8 mouse cellular contexts compared by ENCODE assay signal in the genomic region with DNA sequence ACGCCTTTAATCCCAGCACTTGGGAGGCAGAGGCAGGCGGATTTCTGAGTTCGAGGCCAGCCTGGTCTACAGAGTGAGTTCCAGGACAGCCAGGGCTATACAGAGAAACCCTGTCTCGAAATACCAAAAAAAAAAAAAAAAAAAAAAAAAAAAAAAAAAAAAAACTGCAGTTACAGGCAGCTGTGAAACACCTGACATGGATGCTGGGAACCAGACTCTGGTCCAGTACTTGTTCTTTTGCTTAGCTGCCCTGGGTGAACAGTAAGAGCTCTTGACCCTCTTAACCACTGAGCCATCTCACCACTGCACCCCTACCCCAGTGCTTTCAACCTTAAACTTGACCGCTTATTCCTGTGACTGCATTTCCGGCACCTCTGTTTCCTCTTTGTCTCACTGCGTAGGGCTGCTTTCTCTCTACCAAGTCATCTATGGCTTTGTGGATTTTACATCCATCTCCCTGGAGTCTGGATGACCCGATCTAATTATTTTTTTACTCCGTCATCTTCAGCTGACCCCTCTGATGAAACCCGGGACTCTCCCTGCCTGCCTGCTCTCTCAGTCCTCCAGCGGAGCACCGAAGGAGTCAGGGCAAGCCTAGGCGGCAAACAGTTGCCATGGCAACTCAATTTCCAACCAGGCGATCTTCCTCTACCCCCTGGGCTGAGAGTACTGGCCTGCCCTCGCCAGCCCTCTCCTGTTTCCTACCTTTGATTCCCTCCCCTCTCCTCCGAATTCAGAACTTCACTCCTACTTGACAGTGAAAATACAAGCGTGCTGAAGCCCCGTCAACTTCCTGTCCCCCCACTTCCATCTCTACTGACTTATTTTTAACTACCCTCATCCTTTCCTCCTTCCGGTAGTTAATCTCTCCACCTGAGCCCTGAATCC. TPM values are rescaled to one million over a fixed set of nuclear protein-coding genes. Genes with fewer than 3 reads are reported as not detected.
DNase-seq lines count a peak whose midpoint lies in the region; ATAC-seq and TF ChIP-seq lines count a peak whose summit lies in the region.

No protein-coding gene starts in this region.

- peak overlapping the region; percentile 53 for H3K4me2 ChIP-seq in hindbrain, embryonic 13.5 days
- peak overlapping the region; percentile 49 for H3K4me2 ChIP-seq in liver, embryonic 14.5 days (ENCODE audit: low read depth)

- H3K9ac ChIP-seq in hindbrain, embryonic 13.5 days, result peak overlapping the region; percentile 56
- no peak overlapping the region for H3K9ac ChIP-seq in liver, embryonic 14.5 days (replicated peaks)

- peaks cover 24% of the 10 kb centered on the region for H3K4me1 ChIP-seq in heart, embryonic 10.5 days
- H3K4me1 ChIP-seq in E14TG2a.4 (replicated peaks; ENCODE audit: low read depth, low read length), result peaks cover 28% of the 10 kb centered on the region
- H3K4me1 ChIP-seq in hindbrain, embryonic 13.5 days (replicated peaks), result peaks cover 33% of the 10 kb centered on the region
- H3K4me1 ChIP-seq in liver, embryonic 14.5 days (replicated peaks; ENCODE audit: control insufficient read depth in 2 of 2, insufficient read depth in 2 of 2, low read length in 1 of 2), result peaks cover 0 to 3% of the 10 kb centered on the region in 2 experiments; a peak in 2 of 4 replicates

- intact Hi-C loops in heart, postnatal 36 days (cut with DNase I), result no loop called here

- no peaks in the 10 kb centered on the region for H3K36me3 ChIP-seq in heart, embryonic 10.5 days
- H3K36me3 ChIP-seq in E14TG2a.4 (ENCODE audit: insufficient read depth, low read length), result no peaks in the 10 kb centered on the region
- no peaks in the 10 kb centered on the region for H3K36me3 ChIP-seq in hindbrain, embryonic 13.5 days
- H3K36me3 ChIP-seq in liver, embryonic 14.5 days (replicated peaks; ENCODE audit: control insufficient read depth, insufficient read depth, low read depth), result no peaks in the 10 kb centered on the region

- H3K27ac ChIP-seq in heart, embryonic 10.5 days, result peak overlapping the region; percentile 59; the same call in 1 of the 2 replicates
- H3K27ac ChIP-seq in hindbrain, embryonic 13.5 days, result peak overlapping the region; percentile 63
- H3K27ac ChIP-seq in liver, embryonic 14.5 days, result no peak overlapping the region

- peak; percentile 64 for ATAC-seq in hindbrain, embryonic 13.5 days (ENCODE audit: low FRiP score)
- no peak for ATAC-seq in liver, embryonic 14.5 days (ENCODE audit: insufficient read depth)
- ATAC-seq in neutrophil, adult 5-6 weeks (ENCODE audit: extremely low read depth, insufficient number of reproducible peaks, low FRiP score, poor library complexity, severe bottlenecking), result peak; percentile 58

- H3K27me3 ChIP-seq in heart, embryonic 10.5 days (ENCODE audit: insufficient read depth, poor library complexity, severe bottlenecking), result peaks cover 19% of the 10 kb centered on the region; the same call in 1 of the 2 replicates
- H3K27me3 ChIP-seq in E14TG2a.4 (ENCODE audit: insufficient read depth, low read length), result peaks cover 12% of the 10 kb centered on the region
- peaks cover 10% of the 10 kb centered on the region for H3K27me3 ChIP-seq in hindbrain, embryonic 13.5 days
- peaks cover 18% of the 10 kb centered on the region for H3K27me3 ChIP-seq in liver, embryonic 14.5 days (ENCODE audit: control insufficient read depth, insufficient read depth, low read length)

- DNase-seq in heart, embryonic 10.5 days (ENCODE audit: low spot score), result no peak
- no peak for DNase-seq in heart, postnatal 36 days
- peak; percentile 79 for DNase-seq in embryo, embryonic 11 days
- no peak for DNase-seq in liver, embryonic 14.5 days (ENCODE audit: low read depth in 3 of 3, low spot score in 3 of 3)
- DNase-seq in frontal cortex, postnatal 10 days (ENCODE audit: low spot score in 2 of 2), result no peak

- H3K4me3 ChIP-seq in heart, embryonic 10.5 days, result peak overlapping the region; percentile 50
- peak overlapping the region; percentile 7; the same call in 1 of the 2 replicates for H3K4me3 ChIP-seq in E14TG2a.4 (replicated peaks; ENCODE audit: low read length)
- H3K4me3 ChIP-seq in hindbrain, embryonic 13.5 days, result peak overlapping the region; percentile 27
- peak overlapping the region; percentile 16 to 21; a peak in 2 of 4 replicates for H3K4me3 ChIP-seq in liver, embryonic 14.5 days (ENCODE audit: insufficient read depth in 1 of 2, low read depth in 2 of 2, low read length in 2 of 2)

- TF ChIP-seq EP300 in liver, embryonic 14.5 days (IDR thresholded peaks at IDR 0.05; ENCODE audit: low read depth), result no peak

- TF ChIP-seq CTCF in E14TG2a.4 (conservative IDR thresholded peaks at IDR 0.05; ENCODE audit: low read length), result no peak
- TF ChIP-seq CTCF in liver, embryonic 14.5 days (IDR thresholded peaks at IDR 0.05; ENCODE audit: low read depth), result no peak

- WGBS in heart, embryonic 10.5 days, result 23% methylated on average over 19 of the region's 19 CpGs
- 16% methylated on average over 18 of the region's 19 CpGs for WGBS in hindbrain, embryonic 13.5 days
- WGBS in liver, embryonic 14.5 days (ENCODE audit: insufficient replicate concordance), result 16% methylated on average over 18 of the region's 19 CpGs

- no peaks in the 10 kb centered on the region for H3K9me3 ChIP-seq in heart, embryonic 10.5 days
- H3K9me3 ChIP-seq in E14TG2a.4 (ENCODE audit: low read length), result no peaks in the 10 kb centered on the region
- H3K9me3 ChIP-seq in hindbrain, embryonic 13.5 days, result no peaks in the 10 kb centered on the region
- no peaks in the 10 kb centered on the region for H3K9me3 ChIP-seq in liver, embryonic 14.5 days (ENCODE audit: control insufficient read depth, low read length)

RNA-seq across cellular contexts. Expression of a gene that starts 12.1 kb away (rescaled TPM):
- 3.0 and 4.2 TPM in 2 replicates for polyA plus RNA-seq in heart, embryonic 10.5 days (2016; fragmentation: Nextera tagmentation; extraction: Ambion mirVana)
- total RNA-seq in heart, postnatal 36 days (2021), result 1 to 10 TPM; 3.7 to 3.9 TPM
- polyA plus RNA-seq in hindbrain, embryonic 13.5 days (2015; fragmentation: Nextera tagmentation; extraction: Ambion mirVana), result 34.6 and 38.2 TPM in 2 replicates
- 0.13 and 0.14 TPM in 2 replicates for polyA plus RNA-seq in liver, embryonic 14.5 days (2012; rRNA removed)
- polyA plus RNA-seq in liver, embryonic 14.5 days (2014; fragmentation: Nextera tagmentation; extraction: Ambion mirVana), result not detected in 2 replicates
- 0.35 TPM in 1 of 2 replicates, not detected in the other for total RNA-seq in neutrophil, adult 5-6 weeks (2017)

RNA-seq across cellular contexts. Expression of a gene that starts 23.8 kb away (rescaled TPM):
- polyA plus RNA-seq in heart, embryonic 10.5 days (2016; fragmentation: Nextera tagmentation; extraction: Ambion mirVana), result 103 and 110 TPM in 2 replicates
- 10 to 100 TPM; 23.2 to 24.1 TPM for total RNA-seq in heart, postnatal 36 days (2021)
- polyA plus RNA-seq in hindbrain, embryonic 13.5 days (2015; fragmentation: Nextera tagmentation; extraction: Ambion mirVana), result 79.6 and 84.0 TPM in 2 replicates
- 12.4 and 13.8 TPM in 2 replicates for polyA plus RNA-seq in liver, embryonic 14.5 days (2012; rRNA removed)
- 32.0 and 32.4 TPM in 2 replicates for polyA plus RNA-seq in liver, embryonic 14.5 days (2014; fragmentation: Nextera tagmentation; extraction: Ambion mirVana)
- 11.3 and 13.1 TPM in 2 replicates for total RNA-seq in neutrophil, adult 5-6 weeks (2017)

RNA-seq across cellular contexts. Expression of a gene that starts 23.9 kb away (rescaled TPM):
- 12.6 and 13.0 TPM in 2 replicates for polyA plus RNA-seq in heart, embryonic 10.5 days (2016; fragmentation: Nextera tagmentation; extraction: Ambion mirVana)
- total RNA-seq in heart, postnatal 36 days (2021), result 10 to 100 TPM; 34.2 to 36.3 TPM
- 25.1 and 27.7 TPM in 2 replicates for polyA plus RNA-seq in hindbrain, embryonic 13.5 days (2015; fragmentation: Nextera tagmentation; extraction: Ambion mirVana)
- 19.3 and 20.4 TPM in 2 replicates for polyA plus RNA-seq in liver, embryonic 14.5 days (2012; rRNA removed)
- 5.3 and 6.7 TPM in 2 replicates for polyA plus RNA-seq in liver, embryonic 14.5 days (2014; fragmentation: Nextera tagmentation; extraction: Ambion mirVana)
- 91.3 and 97.1 TPM in 2 replicates for total RNA-seq in neutrophil, adult 5-6 weeks (2017)

RNA-seq across cellular contexts. Expression of a gene that starts 26.7 kb away (rescaled TPM):
- polyA plus RNA-seq in heart, embryonic 10.5 days (2016; fragmentation: Nextera tagmentation; extraction: Ambion mirVana), result 0.39 and 0.44 TPM in 2 replicates
- 1 to 10 TPM; 1.5 to 1.7 TPM for total RNA-seq in heart, postnatal 36 days (2021)
- 2.6 and 2.8 TPM in 2 replicates for polyA plus RNA-seq in hindbrain, embryonic 13.5 days (2015; fragmentation: Nextera tagmentation; extraction: Ambion mirVana)
- polyA plus RNA-seq in liver, embryonic 14.5 days (2012; rRNA removed), result 0.11 and 0.16 TPM in 2 replicates
- polyA plus RNA-seq in liver, embryonic 14.5 days (2014; fragmentation: Nextera tagmentation; extraction: Ambion mirVana), result 0.08 TPM in 1 of 2 replicates, not detected in the other
- total RNA-seq in neutrophil, adult 5-6 weeks (2017), result not detected in 2 replicates

RNA-seq across cellular contexts. Expression of a gene that starts 27.6 kb away (rescaled TPM):
- 5.6 and 6.4 TPM in 2 replicates for polyA plus RNA-seq in heart, embryonic 10.5 days (2016; fragmentation: Nextera tagmentation; extraction: Ambion mirVana)
- 10 to 100 TPM; 25.0 to 27.7 TPM for total RNA-seq in heart, postnatal 36 days (2021)
- polyA plus RNA-seq in hindbrain, embryonic 13.5 days (2015; fragmentation: Nextera tagmentation; extraction: Ambion mirVana), result 8.7 and 10.2 TPM in 2 replicates
- 1.1 TPM in 2 replicates for polyA plus RNA-seq in liver, embryonic 14.5 days (2012; rRNA removed)
- polyA plus RNA-seq in liver, embryonic 14.5 days (2014; fragmentation: Nextera tagmentation; extraction: Ambion mirVana), result 1.0 TPM in 2 replicates
- total RNA-seq in neutrophil, adult 5-6 weeks (2017), result 0.37 and 0.81 TPM in 2 replicates
